Mouse (Mus musculus) embryonic facial prominence, embryonic 11.5 days (tissue): ENCODE results near the gene Daam1. TPM values are rescaled to one million over a fixed set of nuclear protein-coding genes. Genes with fewer than 3 reads are reported as not detected.

ENCODE experiments used
- ATAC-seq: fragments of 200-750 bp; cut with Nextera tagmentation; replicated peaks from 2 replicates; pipeline ENCODE4 v1.8.0; 2017; ENCODE audit warnings: low read depth; ENCODE audit not compliant: insufficient number of reproducible peaks, low FRiP score, low TSS enrichment
- DNase-seq: peaks from one replicate; pipeline ENCODE4 v3.0.0-alpha.2; 2015; ENCODE audit warnings: low spot score
- H3K27ac ChIP-seq: fragments of 300-500 bp; sonication (generic); replicated peaks from 2 replicates; pipeline ENCODE4 v1.5.1; 2014; ENCODE audit warnings: mild to moderate bottlenecking, low read depth, low read length, control low read depth
- H3K27me3 ChIP-seq: fragments of 300-500 bp; sonication (generic); 2 replicates; pipeline ENCODE4 v1.6.1; 2014; ENCODE audit warnings: mild to moderate bottlenecking, low read length, moderate library complexity, mixed read lengths; ENCODE audit not compliant: control insufficient read depth, insufficient read depth
- H3K36me3 ChIP-seq: fragments of 300-500 bp; sonication (generic); replicated peaks from 2 replicates; pipeline ENCODE4 v1.6.1; 2014; ENCODE audit warnings: low read depth, mild to moderate bottlenecking, low read length, moderate library complexity, mixed read lengths; ENCODE audit not compliant: control insufficient read depth, insufficient read depth
- H3K4me1 ChIP-seq: fragments of 300-500 bp; sonication (generic); 2 replicates; pipeline ENCODE4 v1.6.1; 2014; ENCODE audit warnings: low read length, mixed read lengths; ENCODE audit not compliant: control insufficient read depth, insufficient read depth
- H3K4me2 ChIP-seq: fragments of 300-500 bp; sonication (generic); 2 replicates; pipeline ENCODE4 v1.6.1; 2014; ENCODE audit warnings: low read depth, mild to moderate bottlenecking, control low read depth, low read length, moderate library complexity
- H3K4me3 ChIP-seq: fragments of 300-500 bp; sonication (generic); 2 replicates; pipeline ENCODE4 v1.5.1; 2014; ENCODE audit warnings: low read depth, low read length, control low read depth
- H3K9ac ChIP-seq: fragments of 300-500 bp; sonication (generic); replicated peaks from 2 replicates; pipeline ENCODE4 v1.6.1; 2014; ENCODE audit warnings: mild to moderate bottlenecking, control low read depth, low read length
- H3K9me3 ChIP-seq: fragments of 300-500 bp; sonication (generic); replicated peaks from 2 replicates; pipeline ENCODE4 v1.6.1; 2016; ENCODE audit warnings: mild to moderate bottlenecking, low read length, inconsistent platforms, mixed read lengths; ENCODE audit not compliant: control insufficient read depth
- WGBS: fragments of 180-500 bp; shearing (Covaris S2); extraction: QIAGEN DNeasy Blood & Tissue Kit; methylation state at CpG from one replicate; pipeline ENCODE4 v1.1.7; 2014; 5-methylcytosine and 5-hydroxymethylcytosine counted together
- polyA plus RNA-seq: library from polyadenylated mRNA; unstranded; fragments of >200 nt; fragmentation: Nextera tagmentation; extraction: Ambion mirVana; gene quantifications from 2 replicates; pipeline ENCODE4 v1.2.1, GENCODE M21; 2014

Daam1 gene
- polyA plus RNA-seq, 1 experiment from 2014 or later = 16.3 TPM

DNA sequence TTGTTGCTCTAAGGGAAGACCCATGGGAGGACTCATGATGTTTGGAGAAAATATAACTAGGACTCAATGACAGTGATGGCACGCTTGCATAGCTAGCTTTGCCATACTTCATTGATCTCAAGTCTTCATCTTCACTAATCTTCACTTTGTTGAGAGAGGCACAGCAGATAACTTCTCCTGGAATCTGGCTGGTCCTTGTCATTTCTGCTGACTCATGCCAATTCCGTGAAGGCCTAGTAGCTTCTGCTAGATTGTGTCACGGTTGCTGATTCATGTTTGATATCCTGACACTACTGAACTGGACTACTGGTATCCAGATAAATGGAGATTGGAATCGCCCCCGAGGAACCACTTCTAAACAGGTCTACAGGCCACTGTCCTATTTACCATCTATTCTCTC is 192.7 kb downstream of the Daam1 start:
- Histone ChIP-seq H3K27me3 (no peaks in the 10 kb centered on the region), H3K27ac (no peak overlapping the region), H3K4me1 (no peaks in the 10 kb centered on the region), H3K9me3 (no peaks in the 10 kb centered on the region), H3K36me3 (no peaks in the 10 kb centered on the region), H3K4me2 (no peak overlapping the region), H3K4me3 (no peak overlapping the region), H3K9ac (no peak overlapping the region)
- ATAC-seq (no peak), DNase-seq (no peak)
- WGBS = 92% methylated on average over 5 of the region's 5 CpGs

- WGBS = 70% methylated on average over 6 of the region's 6 CpGs
- no peak overlapping the region for H3K4me3 ChIP-seq
- H3K9ac ChIP-seq = no peak overlapping the region
- H3K36me3 ChIP-seq = no peaks in the 10 kb centered on the region
- no peak overlapping the region for H3K27ac ChIP-seq
- DNase-seq = no peak
- no peaks in the 10 kb centered on the region for H3K4me1 ChIP-seq
- ATAC-seq = no peak
- H3K9me3 ChIP-seq = no peaks in the 10 kb centered on the region
- H3K27me3 ChIP-seq = no peaks in the 10 kb centered on the region
- H3K4me2 ChIP-seq = no peak overlapping the region
These were observed 194.5 kb downstream of the Daam1 start for GRCm38 (mm10) chr12:72025275-72025795.

- no peaks in the 10 kb centered on the region for H3K36me3 ChIP-seq
- 80% methylated on average over 5 of the region's 5 CpGs for WGBS
- H3K27me3 ChIP-seq = no peaks in the 10 kb centered on the region
- no peak overlapping the region for H3K27ac ChIP-seq
- DNase-seq (no peak), ATAC-seq (no peak)
- H3K4me3 ChIP-seq = no peak overlapping the region
- H3K9me3 ChIP-seq = no peaks in the 10 kb centered on the region
- H3K4me2 ChIP-seq = no peak overlapping the region
- H3K4me1 ChIP-seq = no peaks in the 10 kb centered on the region
- H3K9ac ChIP-seq = no peak overlapping the region
These were observed 200.3 kb downstream of the Daam1 start for GRCm38 (mm10) chr12:72031171-72031570.

DNA sequence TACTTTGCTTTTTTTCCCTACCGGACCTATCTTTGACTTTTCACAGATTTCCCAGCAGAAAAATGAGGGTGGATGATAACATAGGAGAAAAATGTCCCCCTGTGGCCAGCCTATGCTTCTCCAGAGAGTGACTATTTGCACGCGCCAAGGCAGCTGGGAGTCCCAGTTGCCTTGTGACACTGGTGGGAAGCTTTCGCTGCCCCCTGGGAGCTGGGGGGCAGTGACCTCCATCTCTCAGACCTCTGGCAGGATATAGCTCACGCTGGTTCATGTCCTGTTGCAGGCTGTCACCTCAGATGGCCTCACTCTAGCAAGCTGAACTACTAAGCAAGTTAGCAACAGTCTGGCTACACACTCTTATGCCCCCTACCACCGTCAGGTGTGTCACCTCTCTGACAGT is 200.9 kb downstream of the Daam1 start:
- no peak overlapping the region for H3K4me3 ChIP-seq
- no peaks in the 10 kb centered on the region for H3K4me1 ChIP-seq
- no peaks in the 10 kb centered on the region for H3K27me3 ChIP-seq
- no peaks in the 10 kb centered on the region for H3K36me3 ChIP-seq
- DNase-seq = no peak
- no peak overlapping the region for H3K4me2 ChIP-seq
- no peaks in the 10 kb centered on the region for H3K9me3 ChIP-seq
- no peak overlapping the region for H3K9ac ChIP-seq
- no peak overlapping the region for H3K27ac ChIP-seq
- no peak for ATAC-seq
- WGBS = 82% methylated on average over 6 of the region's 6 CpGs

GRCm38 (mm10) chr12:72036097-72036661 is 205.3 kb downstream of the Daam1 start:
- no peak overlapping the region for H3K9ac ChIP-seq
- H3K4me2 ChIP-seq = no peak overlapping the region
- H3K4me1 ChIP-seq = no peaks in the 10 kb centered on the region
- H3K9me3 ChIP-seq = no peaks in the 10 kb centered on the region
- H3K27me3 ChIP-seq = no peaks in the 10 kb centered on the region
- no peaks in the 10 kb centered on the region for H3K36me3 ChIP-seq
- DNase-seq (no peak), ATAC-seq (no peak)
- no peak overlapping the region for H3K4me3 ChIP-seq
- WGBS = 73% methylated on average over 9 of the region's 9 CpGs
- H3K27ac ChIP-seq = no peak overlapping the region

DNA sequence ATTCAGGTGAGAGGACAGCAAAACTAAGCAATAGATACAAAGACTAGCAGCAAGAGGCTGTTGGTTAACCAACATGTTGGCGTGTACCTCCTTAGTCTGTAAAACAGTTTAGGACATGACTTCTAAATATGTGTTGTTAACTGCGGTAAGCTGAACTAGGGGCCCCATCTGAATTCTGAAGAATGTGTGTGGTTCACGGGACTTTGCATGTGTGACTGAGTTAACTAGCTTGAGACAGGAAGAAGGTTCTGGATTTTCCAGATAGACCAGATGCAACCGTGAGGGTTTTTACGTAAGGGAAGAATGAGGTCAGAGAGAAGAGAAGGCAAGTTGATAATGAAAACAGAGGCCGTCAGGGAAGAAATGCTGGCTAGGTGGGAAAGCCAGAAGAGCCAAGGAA is 206.2 kb downstream of the Daam1 start:
- 82% methylated on average over 6 of the region's 6 CpGs for WGBS
- H3K4me3 ChIP-seq = no peak overlapping the region
- no peaks in the 10 kb centered on the region for H3K9me3 ChIP-seq
- ATAC-seq (no peak), DNase-seq (no peak)
- H3K36me3 ChIP-seq = no peaks in the 10 kb centered on the region
- H3K9ac ChIP-seq = no peak overlapping the region
- H3K4me1 ChIP-seq = no peaks in the 10 kb centered on the region
- no peak overlapping the region for H3K4me2 ChIP-seq
- H3K27me3 ChIP-seq = no peaks in the 10 kb centered on the region
- H3K27ac ChIP-seq = no peak overlapping the region

DNA sequence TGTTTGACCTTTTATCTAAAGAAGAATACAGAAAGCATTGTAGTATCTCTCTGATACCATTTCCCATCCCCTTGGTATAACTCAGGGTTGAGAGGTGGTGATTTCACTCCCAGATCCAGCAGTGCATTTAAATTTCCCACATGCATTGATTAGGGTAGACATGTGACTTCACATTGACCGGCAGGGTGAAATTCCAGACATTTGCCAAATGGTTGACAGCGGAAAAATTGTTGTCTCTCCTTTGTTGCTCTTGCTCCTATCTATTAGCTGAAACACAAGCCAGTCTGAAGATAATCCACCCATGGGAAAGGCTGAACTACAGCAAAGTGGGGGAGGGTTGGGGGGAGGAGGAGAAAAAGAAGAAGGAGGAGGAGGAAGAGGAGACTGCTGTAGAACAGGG is 208.0 kb downstream of the Daam1 start:
- no peaks in the 10 kb centered on the region for H3K4me1 ChIP-seq
- no peak for ATAC-seq
- H3K4me2 ChIP-seq = no peak overlapping the region
- H3K9ac ChIP-seq = no peak overlapping the region
- H3K9me3 ChIP-seq = no peaks in the 10 kb centered on the region
- no peak overlapping the region for H3K27ac ChIP-seq
- H3K36me3 ChIP-seq = no peaks in the 10 kb centered on the region
- 59% methylated on average over 2 of the region's 2 CpGs for WGBS
- DNase-seq = no peak
- H3K27me3 ChIP-seq = no peaks in the 10 kb centered on the region
- H3K4me3 ChIP-seq = no peak overlapping the region

GRCm38 (mm10) chr12:72039501-72039900 is 208.6 kb downstream of the Daam1 start:
- no peak overlapping the region for H3K4me2 ChIP-seq
- no peaks in the 10 kb centered on the region for H3K9me3 ChIP-seq
- no peaks in the 10 kb centered on the region for H3K27me3 ChIP-seq
- no peaks in the 10 kb centered on the region for H3K36me3 ChIP-seq
- no peak overlapping the region for H3K9ac ChIP-seq
- ATAC-seq (no peak), DNase-seq (no peak)
- H3K4me1 ChIP-seq = no peaks in the 10 kb centered on the region
- H3K4me3 ChIP-seq = no peak overlapping the region
- H3K27ac ChIP-seq = no peak overlapping the region
- WGBS = 78% methylated on average over 8 of the region's 8 CpGs
